Mouse (Mus musculus): Measurements from ENCODE around the gene Rps6ka2. TPM values are rescaled to one million over a fixed set of nuclear protein-coding genes. Genes with fewer than 3 reads are reported as not detected.
"Not testable (repeated sequence)": the region's sequence is repeated elsewhere in the genome, so short reads cannot be mapped to it uniquely, and the experiment has no call there.

Rps6ka2 gene
- 100 to 1,000 TPM in 3 of 26 experiments, 10 to 100 TPM in 16, 1 to 10 TPM in 7; 7.3 to 157 (median 26.0) TPM for total RNA-seq (2018; cell fraction: chromatin; rRNA removed)
- total RNA-seq (2018; cell fraction: cytosol; rRNA removed) = 10 to 100 TPM in 8 of 26 experiments, 1 to 10 TPM in 18; 2.5 to 19.7 (median 7.2) TPM
- 10 to 100 TPM in 16 of 26 experiments, 1 to 10 TPM in 10; 3.9 to 87.6 (median 15.8) TPM for total RNA-seq (2018; cell fraction: nucleus; rRNA removed)
- 5.0 to 8.7 TPM (median 6.5 TPM) in 3 replicates for polyA plus RNA-seq (2018)

- Histone ChIP-seq H3K27ac (peak within 1 kb of the TSS; percentile 90), H3K36me3 (ENCODE audit: inconsistent target) (no peaks in the 10 kb centered on the region), H3K4me3 (ENCODE audit: inconsistent target) (peak within 1 kb of the TSS; percentile 45), H3K79me2 (ENCODE audit: inconsistent target) (peaks cover 32% of the 10 kb centered on the region)
- WGBS (ENCODE audit: missing documents) = under 1% methylated on average over 51 of the region's 56 CpGs
Measured at GRCm38 (mm10) chr17:7169627-7170303, at the start of gene Rps6ka2. Gene Rps6ka2 (plus strand): TSS chr17:7170115.

DNA sequence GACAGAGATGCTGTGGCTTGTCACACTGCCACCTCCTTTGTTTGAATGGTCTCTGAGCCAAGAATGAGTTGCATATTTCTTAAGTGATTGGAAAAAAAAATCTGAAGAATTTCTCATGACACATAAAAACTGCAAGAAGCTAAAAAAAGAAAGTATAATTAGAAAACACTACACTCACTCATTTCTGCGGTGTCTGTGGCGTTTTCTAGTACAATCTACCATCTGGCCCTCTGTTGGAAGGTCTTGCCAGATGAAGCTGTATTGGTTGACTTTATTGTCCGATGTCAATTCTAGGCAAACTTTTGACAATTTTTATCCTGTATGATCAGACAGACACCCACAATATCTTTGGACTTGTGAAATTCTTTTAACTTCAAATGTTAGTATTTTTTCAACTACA lies 49.1 kb upstream of the Rps6ka2 start:
- H3K27ac ChIP-seq; H3K4me3 ChIP-seq (ENCODE audit: inconsistent target); H3K79me2 ChIP-seq (ENCODE audit: inconsistent target); H3K36me3 ChIP-seq (ENCODE audit: inconsistent target): not testable (repeated sequence)
- WGBS (ENCODE audit: missing documents) = 100% methylated on average over 2 of the region's 3 CpGs

DNA sequence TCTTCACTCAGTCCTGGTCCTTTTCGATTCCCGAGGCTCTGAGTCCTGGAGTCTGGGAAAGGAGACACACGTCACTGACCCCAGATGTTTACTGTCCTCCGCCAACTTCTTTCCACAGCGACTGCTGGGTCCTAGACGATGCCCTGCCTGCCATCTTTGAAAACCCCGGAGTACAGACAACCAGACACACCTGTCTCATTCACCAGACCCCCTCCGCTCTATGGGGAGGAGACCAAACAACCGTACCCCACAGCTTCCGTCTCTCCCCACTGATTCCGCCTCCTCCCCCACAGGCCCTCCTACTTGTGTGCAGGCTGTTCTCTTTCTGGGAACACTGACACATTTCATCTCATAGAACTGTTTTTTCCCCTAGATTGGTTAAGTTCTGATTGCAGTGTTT lies 47.4 kb upstream of the Rps6ka2 start:
- not testable (repeated sequence) for H3K79me2 ChIP-seq (ENCODE audit: inconsistent target); H3K27ac ChIP-seq; H3K36me3 ChIP-seq (ENCODE audit: inconsistent target); H3K4me3 ChIP-seq (ENCODE audit: inconsistent target)
- 91% methylated on average over 7 of the region's 11 CpGs for WGBS (ENCODE audit: missing documents)

GRCm38 (mm10) chr17:7126475-7126874 lies 43.4 kb upstream of the Rps6ka2 start:
- H3K4me3 ChIP-seq (ENCODE audit: inconsistent target) = not testable (repeated sequence)

GRCm38 (mm10) chr17:7134002-7134401 lies 35.9 kb upstream of the Rps6ka2 start:
- not testable (repeated sequence) for H3K27ac ChIP-seq; H3K79me2 ChIP-seq (ENCODE audit: inconsistent target); H3K4me3 ChIP-seq (ENCODE audit: inconsistent target); H3K36me3 ChIP-seq (ENCODE audit: inconsistent target)
- no CpG with 5 or more reads among the region's 7 CpGs for WGBS (ENCODE audit: missing documents)

More at GRCm38 (mm10) chr17:7126475-7126874, 43.4 kb upstream of the Rps6ka2 start:
- H3K36me3 ChIP-seq (ENCODE audit: inconsistent target); H3K79me2 ChIP-seq (ENCODE audit: inconsistent target); H3K27ac ChIP-seq: not testable (repeated sequence)
- WGBS (ENCODE audit: missing documents) = 79% methylated on average over 5 of the region's 10 CpGs

DNA sequence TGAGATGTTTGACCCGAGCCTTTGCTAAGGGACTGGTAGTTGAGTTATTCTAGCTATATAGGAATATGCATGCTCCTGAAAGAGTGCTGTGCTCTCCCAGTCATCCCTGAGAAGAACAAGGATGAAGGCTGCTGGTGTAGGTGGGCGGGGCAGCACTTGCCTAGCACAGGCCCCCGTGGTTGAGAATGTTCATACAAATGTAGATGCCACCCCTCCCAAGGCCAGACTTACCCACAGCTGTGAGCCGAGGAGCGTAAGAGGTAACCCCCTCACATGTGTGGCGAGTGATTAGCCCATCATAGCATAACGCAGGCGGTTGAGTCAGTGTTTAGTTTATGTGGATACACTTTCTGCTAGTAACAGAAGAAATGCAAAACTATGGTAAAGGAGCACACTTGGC lies 34.6 kb upstream of the Rps6ka2 start:
- not testable (repeated sequence) for H3K79me2 ChIP-seq (ENCODE audit: inconsistent target); H3K4me3 ChIP-seq (ENCODE audit: inconsistent target); H3K27ac ChIP-seq; H3K36me3 ChIP-seq (ENCODE audit: inconsistent target)
- 98% methylated on average over 7 of the region's 8 CpGs for WGBS (ENCODE audit: missing documents)

DNA sequence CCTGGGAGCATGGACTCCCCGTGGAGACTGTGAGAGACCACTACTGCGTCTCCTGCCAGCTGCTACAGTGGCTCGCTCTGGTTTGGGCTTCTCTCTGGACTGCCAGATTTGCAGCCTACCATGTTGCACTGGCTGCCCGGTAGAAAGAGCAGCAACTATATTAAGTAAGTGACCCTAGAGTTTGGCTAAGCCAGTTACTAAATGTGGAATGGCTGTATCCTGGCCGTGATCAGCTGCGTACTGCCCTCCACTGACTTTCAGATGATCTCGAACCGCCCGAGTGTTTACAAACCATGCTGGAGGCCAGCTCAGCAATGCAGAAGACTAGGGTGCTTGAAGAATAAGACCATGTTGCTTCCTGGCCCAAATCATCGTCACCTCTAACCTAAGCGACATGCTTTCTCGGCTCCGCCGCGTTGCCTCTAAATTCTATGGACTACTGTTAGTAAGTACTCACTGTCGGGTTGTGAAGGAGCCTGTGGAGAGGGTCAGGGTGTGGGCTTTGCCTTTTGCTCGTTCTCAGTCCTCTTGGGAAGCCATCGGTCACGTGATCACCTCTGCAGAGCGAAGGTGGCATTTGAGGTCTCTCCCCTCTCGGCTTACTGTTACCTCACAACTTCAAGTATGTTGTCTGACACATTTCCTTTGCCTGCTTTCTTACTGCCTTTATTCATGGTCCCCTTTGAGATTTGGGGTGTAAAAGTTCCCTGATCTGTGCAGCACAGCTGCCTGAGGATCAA lies 31.6 kb upstream of the Rps6ka2 start:
- Histone ChIP-seq H3K79me2 (ENCODE audit: inconsistent target) (no peaks in the 10 kb centered on the region), H3K27ac (no peak overlapping the region), H3K36me3 (ENCODE audit: inconsistent target) (no peaks in the 10 kb centered on the region), H3K4me3 (ENCODE audit: inconsistent target) (no peak overlapping the region)
- WGBS (ENCODE audit: missing documents) = 91% methylated on average over 21 of the region's 21 CpGs

GRCm38 (mm10) chr17:7140399-7141174 lies 29.3 kb upstream of the Rps6ka2 start:
- Histone ChIP-seq H3K4me3 (ENCODE audit: inconsistent target) (no peak overlapping the region), H3K27ac (no peak overlapping the region), H3K36me3 (ENCODE audit: inconsistent target) (no peaks in the 10 kb centered on the region), H3K79me2 (ENCODE audit: inconsistent target) (no peaks in the 10 kb centered on the region)
- 90% methylated on average over 10 of the region's 10 CpGs for WGBS (ENCODE audit: missing documents)

- 59% methylated on average over 4 of the region's 4 CpGs for WGBS (ENCODE audit: missing documents)
- Histone ChIP-seq H3K79me2 (ENCODE audit: inconsistent target) (no peaks in the 10 kb centered on the region), H3K27ac (no peak overlapping the region), H3K36me3 (ENCODE audit: inconsistent target) (no peaks in the 10 kb centered on the region), H3K4me3 (ENCODE audit: inconsistent target) (no peak overlapping the region)
Measured at GRCm38 (mm10) chr17:7142367-7142766, 27.5 kb upstream of the Rps6ka2 start.

DNA sequence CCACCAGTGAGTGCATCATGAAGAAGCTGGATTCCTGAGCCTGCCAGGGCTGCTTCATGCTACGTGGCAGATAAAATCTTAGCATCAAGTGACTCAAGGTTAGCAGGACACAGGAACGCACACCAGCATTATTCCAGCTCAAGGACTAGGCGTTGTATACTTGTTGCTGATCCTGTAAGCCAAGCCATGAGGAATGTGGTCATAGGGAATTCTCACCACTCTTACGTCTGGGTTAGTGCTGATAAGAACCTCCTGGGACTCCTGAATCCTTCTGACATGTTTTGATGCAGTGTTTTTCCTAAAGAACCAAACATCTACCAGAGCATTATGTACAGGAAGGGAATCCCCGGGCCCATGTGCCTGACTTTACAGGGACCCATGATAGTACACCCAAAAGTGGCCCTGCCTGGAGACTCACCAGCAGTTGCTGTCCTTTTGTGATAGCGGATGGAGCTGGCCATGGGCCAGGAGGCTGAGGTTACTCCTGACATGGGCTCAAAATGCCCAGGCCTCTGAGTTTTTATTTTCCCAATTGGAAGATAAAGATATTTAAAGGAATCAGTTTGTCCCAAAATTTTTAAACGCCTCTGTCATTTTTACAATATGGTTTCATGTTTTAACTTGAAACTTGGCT lies 25.9 kb upstream of the Rps6ka2 start:
- Histone ChIP-seq H3K79me2 (ENCODE audit: inconsistent target) (no peaks in the 10 kb centered on the region), H3K36me3 (ENCODE audit: inconsistent target) (no peaks in the 10 kb centered on the region), H3K4me3 (ENCODE audit: inconsistent target) (no peak overlapping the region), H3K27ac (no peak overlapping the region)
- 91% methylated on average over 7 of the region's 7 CpGs for WGBS (ENCODE audit: missing documents)

GRCm38 (mm10) chr17:7145373-7146058 lies 24.4 kb upstream of the Rps6ka2 start:
- Histone ChIP-seq H3K27ac (no peak overlapping the region), H3K4me3 (ENCODE audit: inconsistent target) (no peak overlapping the region), H3K79me2 (ENCODE audit: inconsistent target) (no peaks in the 10 kb centered on the region), H3K36me3 (ENCODE audit: inconsistent target) (no peaks in the 10 kb centered on the region)
- 31% methylated on average over 9 of the region's 9 CpGs for WGBS (ENCODE audit: missing documents)

- H3K79me2 ChIP-seq (ENCODE audit: inconsistent target) = no peaks in the 10 kb centered on the region
- WGBS (ENCODE audit: missing documents) = 71% methylated on average over 7 of the region's 7 CpGs
- H3K36me3 ChIP-seq (ENCODE audit: inconsistent target) = no peaks in the 10 kb centered on the region
- H3K27ac ChIP-seq = no peak overlapping the region
- no peak overlapping the region for H3K4me3 ChIP-seq (ENCODE audit: inconsistent target)
Measured at GRCm38 (mm10) chr17:7146479-7146878, 23.4 kb upstream of the Rps6ka2 start.

GRCm38 (mm10) chr17:7147920-7148321 lies 22.0 kb upstream of the Rps6ka2 start:
- Histone ChIP-seq H3K79me2 (ENCODE audit: inconsistent target) (no peaks in the 10 kb centered on the region), H3K36me3 (ENCODE audit: inconsistent target) (no peaks in the 10 kb centered on the region), H3K27ac (no peak overlapping the region), H3K4me3 (ENCODE audit: inconsistent target) (no peak overlapping the region)
- 77% methylated on average over 12 of the region's 12 CpGs for WGBS (ENCODE audit: missing documents)

All from macrophage (primary cell).